Mouse (Mus musculus): Measurements from ENCODE around the gene Tlx3.

DNA sequence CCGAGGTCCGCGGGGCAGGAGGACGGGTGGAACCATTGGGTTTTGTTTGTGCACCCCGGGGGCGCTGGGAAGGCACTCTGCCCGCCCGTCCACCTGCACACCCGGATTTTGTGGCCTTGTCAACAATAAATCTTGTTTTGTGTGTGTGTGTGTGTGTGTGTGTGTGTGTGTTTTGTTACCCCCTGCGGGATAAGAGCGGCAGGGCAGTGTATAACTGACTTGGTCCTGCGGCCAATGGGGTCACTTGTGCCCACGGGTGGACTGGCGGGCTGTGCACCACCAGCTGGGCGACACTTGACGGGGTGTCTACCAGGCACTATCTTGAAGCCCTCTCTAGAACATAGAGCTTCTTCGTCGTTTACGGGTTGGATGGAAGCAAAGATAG lies 1.8 kb downstream of the Tlx3 start:
- TF ChIP-seq CTCF (IDR thresholded peaks at IDR 0.05; ENCODE audit: extremely low read depth, insufficient read depth, insufficient read length, insufficient replicate concordance): no peak
- no peak for TF ChIP-seq POLR2A (IDR thresholded peaks at IDR 0.05; ENCODE audit: low read depth, low read length)

All from spleen, adult 2 months (tissue).